Mouse (Mus musculus) spleen, adult 2 months (tissue): ENCODE results near the gene Gm10352.
"Not testable (repeated sequence)": the region's sequence is repeated elsewhere in the genome, so short reads cannot be mapped to it uniquely, and the experiment has no call there.

Experiments
- CTCF ChIP-seq: fragments of 200-500 bp; IDR thresholded peaks from 2 replicates; pipeline ENCODE4 v1.5.1; 2011; ENCODE audit warnings: mild to moderate bottlenecking, inconsistent platforms; ENCODE audit not compliant: insufficient read depth, insufficient read length, insufficient replicate concordance; ENCODE audit errors: extremely low read depth
- POLR2A ChIP-seq: fragments of 200-500 bp; IDR thresholded peaks from 2 replicates; pipeline ENCODE4 v1.6.1; 2011; ENCODE audit warnings: low read depth, low read length, inconsistent platforms

DNA sequence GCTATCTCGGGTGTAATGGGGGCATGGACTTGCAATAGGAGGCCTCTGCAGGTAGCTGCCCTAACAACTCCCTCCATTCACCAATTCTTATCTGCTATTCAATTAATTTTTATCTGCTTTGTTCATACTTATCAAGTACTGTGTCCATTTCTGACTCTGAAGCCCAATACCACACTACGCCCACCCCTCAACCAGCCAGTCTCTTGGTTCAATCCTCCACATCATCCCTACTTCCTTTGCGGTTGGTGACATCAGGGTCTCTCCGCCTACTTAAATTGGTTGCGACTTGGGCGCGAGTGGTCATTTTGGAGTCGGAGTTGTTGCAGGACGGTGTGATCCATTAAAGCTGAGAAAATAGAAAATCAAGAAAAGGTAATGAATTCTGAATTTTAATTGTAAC lies 31.5 kb downstream of the Gm10352 start, which contains the start of gene Gm29289:
- TF ChIP-seq CTCF, POLR2A: not testable (repeated sequence)
